Mouse (Mus musculus) E14TG2a.4 (cell line): Measurements from ENCODE around the gene Nxph3.

Source experiments
- H3K27me3 ChIP-seq: 2 replicates; pipeline ENCODE4 v1.6.1; 2014; ENCODE audit warnings: low read length, control low read depth; ENCODE audit not compliant: insufficient read depth
- H3K36me3 ChIP-seq: 2 replicates; pipeline ENCODE4 v1.6.1; 2014; ENCODE audit warnings: low read length, control low read depth; ENCODE audit not compliant: insufficient read depth
- H3K4me1 ChIP-seq: replicated peaks from 2 replicates; pipeline ENCODE4 v1.6.1; 2014; ENCODE audit warnings: low read depth, low read length, control low read depth
- H3K4me3 ChIP-seq: replicated peaks from 2 replicates; pipeline ENCODE4 v1.5.1; 2014; ENCODE audit warnings: mild to moderate bottlenecking, low read length
- H3K9me3 ChIP-seq: 2 replicates; pipeline ENCODE4 v1.6.1; 2014; ENCODE audit warnings: low read length, control low read depth
- CTCF ChIP-seq: conservative IDR thresholded peaks from 2 replicates; pipeline ENCODE4 v1.5.1; 2014; ENCODE audit warnings: low read length
- NANOG ChIP-seq: IDR thresholded peaks from 2 replicates; pipeline ENCODE4 v1.6.1; 2014; ENCODE audit warnings: borderline replicate concordance, low read length, mixed read lengths
- POU5F1 ChIP-seq: IDR thresholded peaks from 2 replicates; pipeline ENCODE4 v1.6.1; 2014; ENCODE audit warnings: low read length, borderline replicate concordance

The Nxph3 gene

DNA sequence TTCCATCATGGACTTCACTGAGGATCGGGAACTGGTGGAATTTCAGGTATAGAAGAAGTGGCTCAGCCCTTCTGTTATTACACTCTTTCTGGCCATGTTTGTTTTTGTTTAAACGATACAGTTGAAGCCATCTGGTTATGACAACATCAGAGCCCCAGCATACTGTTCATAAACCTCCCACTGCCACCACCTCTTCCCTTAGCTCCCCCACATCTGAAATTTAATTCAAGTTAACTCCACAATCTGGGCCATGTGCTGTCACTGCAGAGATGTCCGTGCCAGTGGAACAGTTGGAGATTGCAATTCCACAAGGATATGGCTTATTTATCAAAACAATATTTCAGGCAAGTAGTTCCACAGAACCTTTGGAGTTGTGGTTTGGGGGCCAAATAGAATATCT lies 20.0 kb downstream of the Nxph3 start:
- Histone ChIP-seq H3K4me1 (peaks cover 22% of the 10 kb centered on the region), H3K27me3 (no peaks in the 10 kb centered on the region), H3K36me3 (peaks cover 61% of the 10 kb centered on the region), H3K4me3 (no peak overlapping the region), H3K9me3 (no peaks in the 10 kb centered on the region)
- no peak for TF ChIP-seq NANOG
- TF ChIP-seq CTCF = no peak
- no peak for TF ChIP-seq POU5F1

DNA sequence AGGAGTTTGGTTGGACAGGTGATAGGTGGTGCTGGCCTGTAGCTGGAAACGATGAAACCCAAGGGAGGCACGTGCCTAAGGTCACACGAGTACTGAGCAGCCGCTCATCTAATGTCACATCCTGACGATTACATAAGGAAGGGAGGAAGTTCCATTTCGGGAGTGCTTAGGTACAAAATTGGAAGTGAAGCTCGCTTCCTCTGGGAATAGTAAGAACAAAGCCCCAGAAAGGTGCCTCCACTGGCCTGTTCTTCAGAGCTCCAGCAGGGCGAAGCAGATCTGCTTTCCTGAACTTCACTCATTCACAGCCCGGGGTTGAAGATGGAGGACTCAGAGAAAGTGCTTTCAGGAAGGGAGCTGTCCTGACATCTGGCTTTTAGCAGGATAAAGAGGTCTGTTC lies 20.4 kb downstream of the Nxph3 start:
- no peak overlapping the region for H3K4me3 ChIP-seq
- peaks cover 65% of the 10 kb centered on the region for H3K36me3 ChIP-seq
- no peaks in the 10 kb centered on the region for H3K9me3 ChIP-seq
- no peaks in the 10 kb centered on the region for H3K27me3 ChIP-seq
- H3K4me1 ChIP-seq = peaks cover 22% of the 10 kb centered on the region
- TF ChIP-seq NANOG (no peak), POU5F1 (no peak), CTCF (no peak)

DNA sequence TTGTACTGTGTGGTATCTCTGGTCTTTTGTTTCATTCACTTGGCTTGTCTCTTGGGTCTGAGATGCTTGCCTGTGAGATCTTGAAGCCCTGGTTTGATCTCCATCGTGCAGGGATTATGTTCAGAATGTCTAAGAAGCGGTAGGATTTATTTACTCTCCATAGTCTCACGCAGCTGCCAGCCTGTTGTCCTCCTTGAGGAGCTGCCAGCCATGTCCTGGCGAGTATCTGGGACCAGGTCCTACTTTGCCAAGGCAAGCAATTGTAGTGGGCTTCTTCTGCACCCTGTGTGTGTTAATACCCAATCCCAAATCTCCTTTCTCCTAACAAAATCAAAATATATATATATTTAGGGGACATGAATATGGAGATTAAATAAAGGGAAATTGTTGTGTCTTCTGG lies 21.4 kb downstream of the Nxph3 start:
- peaks cover 75% of the 10 kb centered on the region for H3K36me3 ChIP-seq
- H3K9me3 ChIP-seq = no peaks in the 10 kb centered on the region
- H3K4me1 ChIP-seq = peaks cover 20% of the 10 kb centered on the region
- TF ChIP-seq NANOG = no peak
- TF ChIP-seq POU5F1 = no peak
- TF ChIP-seq CTCF = no peak
- H3K27me3 ChIP-seq = no peaks in the 10 kb centered on the region
- H3K4me3 ChIP-seq = no peak overlapping the region

DNA sequence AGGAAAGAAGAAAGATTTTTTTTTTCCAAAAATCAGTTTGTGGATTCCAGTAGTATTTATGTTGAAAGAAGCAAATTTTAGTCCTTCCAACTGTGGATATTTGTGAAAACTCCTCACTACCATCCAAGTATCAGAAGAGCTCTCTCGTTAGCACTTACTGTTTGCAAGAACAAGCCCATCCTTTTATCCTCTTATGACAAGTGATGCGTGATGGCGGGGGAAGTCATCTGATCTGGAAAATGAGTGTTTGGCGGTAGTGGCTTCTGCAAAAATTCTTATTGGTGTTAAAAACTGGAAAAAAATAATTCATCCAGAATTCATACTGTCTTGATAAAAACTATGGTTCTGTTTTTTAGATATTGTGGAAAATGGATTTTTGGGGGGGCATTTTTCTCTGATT lies 22.1 kb downstream of the Nxph3 start:
- Histone ChIP-seq H3K4me3 (no peak overlapping the region), H3K9me3 (no peaks in the 10 kb centered on the region), H3K27me3 (no peaks in the 10 kb centered on the region), H3K4me1 (peaks cover 13% of the 10 kb centered on the region), H3K36me3 (peaks cover 82% of the 10 kb centered on the region)
- TF ChIP-seq NANOG (no peak), CTCF (no peak), POU5F1 (no peak)

DNA sequence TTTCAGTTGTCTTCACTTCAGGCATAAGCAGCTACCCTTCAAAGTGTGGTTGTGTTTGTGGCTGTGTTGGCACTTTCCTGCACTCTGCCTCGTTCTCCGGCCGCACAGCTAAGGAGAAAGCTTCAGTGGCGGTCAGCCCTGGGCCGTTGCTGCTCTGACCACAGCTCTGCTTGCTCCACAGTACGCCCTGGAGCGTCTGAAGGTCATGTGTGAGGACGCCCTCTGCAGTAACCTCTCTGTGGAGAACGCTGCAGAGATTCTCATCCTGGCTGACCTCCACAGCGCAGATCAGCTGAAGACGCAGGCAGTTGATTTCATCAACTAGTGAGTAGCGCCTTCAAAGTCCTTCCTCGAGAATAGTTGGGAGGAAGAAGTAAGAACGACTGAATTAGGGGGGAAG lies 24.3 kb downstream of the Nxph3 start:
- Histone ChIP-seq H3K4me3 (no peak overlapping the region), H3K36me3 (peaks cover 99% of the 10 kb centered on the region), H3K27me3 (no peaks in the 10 kb centered on the region), H3K9me3 (no peaks in the 10 kb centered on the region), H3K4me1 (0 out of 2 replicates have a peak, but pooled peaks cover 6% of the 10 kb centered on the region)
- no peak for TF ChIP-seq NANOG
- TF ChIP-seq CTCF = no peak
- TF ChIP-seq POU5F1 = no peak

DNA sequence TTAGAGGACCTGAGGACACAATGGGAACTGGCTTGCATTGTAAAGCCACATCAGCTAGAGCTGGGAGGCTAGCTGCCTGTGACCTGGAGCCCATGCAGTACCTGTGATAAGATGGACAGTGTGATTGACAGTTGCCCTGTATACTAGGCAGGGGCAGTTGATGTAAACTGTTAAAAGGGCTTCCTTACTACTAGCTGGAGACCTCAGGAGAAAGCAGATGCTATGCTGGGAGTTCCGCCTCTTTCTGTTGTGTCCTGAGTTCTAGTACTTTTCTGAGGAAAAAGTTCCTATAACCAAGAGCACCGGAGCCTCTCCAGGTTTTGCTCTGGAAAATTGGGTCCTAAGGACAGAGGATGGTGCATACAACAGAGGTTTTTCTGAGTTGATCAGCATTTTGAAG lies 27.1 kb downstream of the Nxph3 start:
- peaks cover 99% of the 10 kb centered on the region for H3K36me3 ChIP-seq
- no peak for TF ChIP-seq CTCF
- TF ChIP-seq POU5F1 = no peak
- H3K27me3 ChIP-seq = no peaks in the 10 kb centered on the region
- H3K4me1 ChIP-seq = 0 out of 2 replicates have a peak, but pooled peaks cover 6% of the 10 kb centered on the region
- no peak overlapping the region for H3K4me3 ChIP-seq
- no peaks in the 10 kb centered on the region for H3K9me3 ChIP-seq

DNA sequence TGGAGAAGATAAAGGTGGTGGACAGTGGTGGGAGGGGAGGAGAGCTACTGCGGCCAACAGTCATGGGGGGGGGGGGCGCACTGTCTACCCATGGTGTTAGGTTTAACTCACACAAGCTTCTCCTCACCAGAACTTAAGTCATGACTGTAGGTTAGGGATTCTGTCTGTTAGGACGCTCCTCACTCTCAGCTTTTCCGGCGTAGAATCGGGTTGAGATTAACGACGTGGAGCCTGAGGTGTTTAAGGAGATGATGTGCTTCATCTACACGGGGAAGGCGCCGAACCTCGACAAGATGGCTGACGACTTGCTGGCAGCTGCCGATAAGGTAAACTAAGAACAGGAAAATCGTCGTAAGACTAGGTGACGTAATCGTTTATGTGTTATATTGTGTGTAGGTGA lies 28.7 kb downstream of the Nxph3 start:
- H3K9me3 ChIP-seq = no peaks in the 10 kb centered on the region
- H3K36me3 ChIP-seq = peaks cover 97% of the 10 kb centered on the region
- H3K4me1 ChIP-seq = 0 out of 2 replicates have a peak, but pooled peaks cover 6% of the 10 kb centered on the region
- no peak for TF ChIP-seq NANOG
- TF ChIP-seq CTCF = no peak
- no peak for TF ChIP-seq POU5F1
- H3K27me3 ChIP-seq = no peaks in the 10 kb centered on the region
- no peak overlapping the region for H3K4me3 ChIP-seq

- peaks cover 61% of the 10 kb centered on the region for H3K36me3 ChIP-seq
Measured at GRCm38 (mm10) chr11:95480662-95481061, 33.7 kb downstream of the Nxph3 start.

GRCm38 (mm10) chr11:95479458-95479857 lies 34.9 kb downstream of the Nxph3 start:
- TF ChIP-seq CTCF (no peak; the same call in 1 of the 2 replicates), NANOG (no peak), POU5F1 (no peak)
- no peaks in the 10 kb centered on the region for H3K4me1 ChIP-seq
- H3K27me3 ChIP-seq = no peaks in the 10 kb centered on the region
- no peaks in the 10 kb centered on the region for H3K9me3 ChIP-seq
- peaks cover 61% of the 10 kb centered on the region for H3K36me3 ChIP-seq
- H3K4me3 ChIP-seq = no peak overlapping the region

More at GRCm38 (mm10) chr11:95480662-95481061, 33.7 kb downstream of the Nxph3 start:
- TF ChIP-seq CTCF (no peak), POU5F1 (no peak), NANOG (no peak)
- Histone ChIP-seq H3K27me3 (no peaks in the 10 kb centered on the region), H3K9me3 (no peaks in the 10 kb centered on the region), H3K4me1 (no peaks in the 10 kb centered on the region), H3K4me3 (no peak overlapping the region)
